Mouse (Mus musculus) spleen, postnatal 4 days (tissue): ENCODE measurements around the gene Alox12e.
"Not testable (repeated sequence)": the region's sequence is repeated elsewhere in the genome, so short reads cannot be mapped to it uniquely, and the experiment has no call there.

Experiments
- DNase-seq, 2 experiments: peaks; one replicate each; pipeline ENCODE4 v3.0.0; 2022; ENCODE audit warnings: low spot score in 2 of 2

The Alox12e gene

GRCm38 (mm10) chr11:70322528-70322927, at the start of gene Alox12e:
Gene Alox12e, minus strand, starts transcription at chr11:70322628.
- no peak for DNase-seq

GRCm38 (mm10) chr11:70368626-70369025, 46.2 kb upstream of the Alox12e start:
- DNase-seq, result peak in 1 of 2 experiments; percentile 1

- not testable (repeated sequence) for DNase-seq
Observed at GRCm38 (mm10) chr11:70367701-70368100, 45.3 kb upstream of the Alox12e start.

- no peak for DNase-seq
Observed at GRCm38 (mm10) chr11:70351868-70352267, 29.4 kb upstream of the Alox12e start, which contains the start of gene Alox15. Gene Alox15, minus strand, starts transcription at chr11:70352031.

GRCm38 (mm10) chr11:70348630-70349029, 26.2 kb upstream of the Alox12e start:
- DNase-seq, result no peak

GRCm38 (mm10) chr11:70347861-70348260, 25.4 kb upstream of the Alox12e start:
- no peak for DNase-seq

GRCm38 (mm10) chr11:70345546-70345945, 23.1 kb upstream of the Alox12e start:
- no peak for DNase-seq

- no peak for DNase-seq
Observed at GRCm38 (mm10) chr11:70345061-70345460, 22.6 kb upstream of the Alox12e start.

GRCm38 (mm10) chr11:70339481-70339880, 17.1 kb upstream of the Alox12e start:
- DNase-seq, result no peak

GRCm38 (mm10) chr11:70334477-70334876, 12.0 kb upstream of the Alox12e start:
- peak; percentile 48 to 85 for DNase-seq

GRCm38 (mm10) chr11:70324726-70325125, 2.3 kb upstream of the Alox12e start:
- DNase-seq, result no peak

- peak; percentile 46 to 86 for DNase-seq
Observed at GRCm38 (mm10) chr11:70321664-70322063, 764 bp downstream of the Alox12e start.

GRCm38 (mm10) chr11:70319614-70320013, 2.8 kb downstream of the Alox12e start:
- no peak for DNase-seq

- DNase-seq, result no peak
Observed at GRCm38 (mm10) chr11:70313833-70314232, 8.6 kb downstream of the Alox12e start.

GRCm38 (mm10) chr11:70309341-70309740, 13.1 kb downstream of the Alox12e start:
- peak in 1 of 2 experiments; percentile 30 for DNase-seq

- no peak for DNase-seq
Observed at GRCm38 (mm10) chr11:70308296-70308695, 14.1 kb downstream of the Alox12e start.

GRCm38 (mm10) chr11:70306159-70306558, 16.3 kb downstream of the Alox12e start:
- DNase-seq, result no peak

GRCm38 (mm10) chr11:70302293-70302692, 20.1 kb downstream of the Alox12e start:
- no peak for DNase-seq

GRCm38 (mm10) chr11:70297836-70298454, 24.5 kb downstream of the Alox12e start:
- no peak for DNase-seq

- no peak for DNase-seq
Observed at GRCm38 (mm10) chr11:70297405-70297804, 25.0 kb downstream of the Alox12e start.

- DNase-seq, result no peak
Observed at GRCm38 (mm10) chr11:70293881-70294280, 28.5 kb downstream of the Alox12e start.

- no peak for DNase-seq
Observed at GRCm38 (mm10) chr11:70291235-70291634, 31.2 kb downstream of the Alox12e start.

GRCm38 (mm10) chr11:70289236-70289635, 33.2 kb downstream of the Alox12e start:
- DNase-seq, result no peak

- no peak for DNase-seq
Observed at GRCm38 (mm10) chr11:70288102-70288501, 34.3 kb downstream of the Alox12e start.
